Mouse (Mus musculus) small intestine, adult 2 months (tissue): ENCODE measurements around the gene Ddx56.
A peak's percentile ranks its signal among the peaks of the same experiment; 100 is the strongest.

Experiments
- CTCF ChIP-seq: fragments of 200-500 bp; IDR thresholded peaks from 2 replicates; pipeline ENCODE4 v1.5.1; 2012; ENCODE audit warnings: low read depth, mild to moderate bottlenecking, control low read depth, inconsistent platforms, low read length, moderate library complexity, mixed read lengths; ENCODE audit not compliant: insufficient replicate concordance, insufficient read length; ENCODE audit errors: extremely low read depth
- POLR2A ChIP-seq: fragments of 200-500 bp; IDR thresholded peaks from 2 replicates; pipeline ENCODE4 v1.6.1; 2012; ENCODE audit warnings: low read depth, mild to moderate bottlenecking, control low read depth, inconsistent platforms, low read length, moderate library complexity

DNA sequence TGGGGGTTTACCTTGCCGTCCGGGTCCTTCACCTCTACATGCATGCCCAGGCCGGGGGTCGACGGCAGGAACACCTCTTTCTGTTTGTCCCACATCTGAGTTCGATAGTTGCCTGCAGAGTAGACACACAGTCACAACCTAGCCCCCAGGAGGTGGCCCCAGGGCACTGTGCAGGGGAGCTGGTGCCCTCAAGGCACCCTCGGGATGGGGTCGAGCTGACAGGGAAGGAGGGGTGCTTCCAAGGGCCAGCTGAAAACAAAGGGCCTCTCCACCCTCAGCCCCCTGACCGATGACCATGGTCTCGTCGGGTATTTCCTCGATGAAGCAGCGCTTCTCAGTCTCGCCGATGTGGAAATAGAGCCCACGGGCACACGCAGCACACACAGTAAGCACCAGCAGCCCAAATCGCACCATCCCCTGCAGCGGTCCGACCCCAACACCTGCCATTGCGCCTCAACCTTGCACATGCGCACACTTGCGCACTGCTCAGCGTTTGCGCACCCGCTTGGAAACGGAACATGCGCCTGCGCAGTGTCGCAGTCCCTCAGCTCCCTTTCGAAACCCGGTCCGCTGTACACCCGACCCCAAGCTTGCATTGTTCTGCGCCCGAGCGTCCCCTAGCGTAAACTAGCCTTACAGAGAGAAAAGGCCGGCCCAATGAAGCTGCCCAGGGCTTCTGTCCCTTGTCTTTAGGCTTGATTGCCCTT, 7.0 kb upstream of the Ddx56 start, which contains the start of gene Tmed4:
- peak; percentile 64; the same call in 1 of the 2 replicates for TF ChIP-seq CTCF
- peak; percentile 89 for TF ChIP-seq POLR2A
